Mouse (Mus musculus) liver, postnatal 0 days (tissue): Measurements from ENCODE around the gene Ilvbl.

Source experiments
- CTCF ChIP-seq: sonication (generic); IDR thresholded peaks from 2 replicates; pipeline ENCODE4 v1.5.1; 2016; ENCODE audit warnings: antibody characterized with exemption, low read depth
- EP300 ChIP-seq: IDR thresholded peaks from 2 replicates; pipeline ENCODE4 v1.6.1; 2016; ENCODE audit warnings: antibody characterized with exemption, low read depth, mild to moderate bottlenecking

DNA sequence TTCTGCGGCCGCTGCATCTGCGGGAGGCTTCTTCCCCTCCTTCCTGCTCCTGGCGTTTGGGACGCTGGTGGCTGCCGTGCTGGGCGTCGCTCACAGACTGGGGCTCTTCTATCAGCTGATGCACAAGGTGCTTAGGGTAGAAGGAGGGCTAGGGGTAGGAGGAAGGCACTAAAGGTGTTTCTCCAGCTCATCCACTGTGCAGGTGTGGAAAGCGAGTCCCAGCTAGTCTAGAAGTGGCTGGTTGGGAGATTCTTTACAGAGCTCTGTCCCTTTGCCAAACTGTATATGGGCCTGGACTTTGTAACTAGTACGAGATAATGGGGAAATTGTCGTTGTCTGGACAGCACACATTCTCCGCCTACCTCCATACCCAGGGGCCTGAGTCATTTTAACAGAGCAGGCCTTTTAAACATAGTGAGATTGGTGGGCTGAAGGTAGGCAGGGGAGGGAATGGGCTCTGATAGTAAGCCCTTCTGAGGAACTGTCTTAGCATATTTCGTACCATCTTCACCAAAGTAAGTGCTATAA, 1.0 kb downstream of the Ilvbl start:
- TF ChIP-seq CTCF (no peak), EP300 (no peak)
